18 mouse cellular contexts compared by ENCODE assay signal in genomic region chr13:9353890-9354289, GRCm38 (mm10).
DNase-seq lines count a peak whose midpoint lies in the region.
"Had no signal": no experiment of that assay in that cellular context is flagged by ENCODE, and none has a peak within 500 bp of the region (broad histone marks: within the 10 kb centered on the region; RNA-seq: fewer than 3 reads in every experiment).

No protein-coding gene starts in this region.

- peak; percentile 53 for DNase-seq in CD4-positive helper T cell, adult 2 months (ENCODE audit: low read depth, low spot score)
- peak; percentile 69 for DNase-seq in Muller cell, postnatal 12 days (ENCODE audit: inconsistent ontology term)
- DNase-seq in fibroblast of lung, adult 2 months (ENCODE audit: low read depth): peak; percentile 39
- DNase-seq in lung, postnatal 36 days: no peak
- no peak for DNase-seq in heart, postnatal 10 days
- DNase-seq in ovary, postnatal 14 days (ENCODE audit: low spot score): no peak
- DNase-seq: adrenal gland, postnatal 25 days; cerebellum, adult 8-10 months; cerebellum, postnatal 25 days; gastrocnemius, adult 2 months; gastrocnemius, postnatal 36 days; heart, adult 18-20 months; kidney, adult 2 months; layer of hippocampus, adult 9-11 months; liver; lung, adult 2 months; lung, postnatal 10 days; right cerebral cortex, postnatal 14 days had no signal

- intact Hi-C loops in heart, postnatal 10 days (cut with DNase I): loop anchor here (5.0 kb wide), 2 partner anchors 77 to 88 kb away; partner anchors contain the start of gene Dip2c

Comparison
In these comparisons a context has a peak if more than half of its experiments do, and no peak if none do; other contexts are left out.
1. DNase-seq: peak in CD4-positive helper T cell, adult 2 months (single experiment), Muller cell, postnatal 12 days (single experiment) and fibroblast of lung, adult 2 months (single experiment); none in lung, postnatal 36 days (single experiment), heart, postnatal 10 days (0 of 2) and ovary, postnatal 14 days (single experiment).